Mouse (Mus musculus): ENCODE data around the gene Agpat3. TPM values are rescaled to one million over a fixed set of nuclear protein-coding genes. Genes with fewer than 3 reads are reported as not detected.

Gene Agpat3
- total RNA-seq, 1 experiment: 52.0 TPM

GRCm38 (mm10) chr10:78232301-78232980 lies 119.8 kb downstream of the Agpat3 start:
- Histone ChIP-seq H3K36me3 (ENCODE audit: control insufficient read depth, insufficient read depth, low read length, poor library complexity, severe bottlenecking) (peaks cover 10% of the 10 kb centered on the region; the same call in 1 of the 2 replicates), H3K27ac (ENCODE audit: insufficient read depth, low read depth, low read length, poor library complexity, severe bottlenecking) (no peak overlapping the region), H3K9ac (ENCODE audit: insufficient read depth, low read depth, low read length, poor library complexity, severe bottlenecking) (no peak overlapping the region), H3K4me3 (ENCODE audit: insufficient read depth in 1 of 2, low read depth in 1 of 2, low read length in 2 of 2, poor library complexity in 1 of 2, severe bottlenecking in 1 of 2) (no peak overlapping the region), H3K9me3 (ENCODE audit: control insufficient read depth, insufficient read depth, low read depth, low read length) (no peaks in the 10 kb centered on the region), H3K4me1 (ENCODE audit: control insufficient read depth in 2 of 2, insufficient read depth in 2 of 2, low read length in 2 of 2, poor library complexity in 1 of 2) (no peaks in the 10 kb centered on the region; a peak in 1 of 4 replicates)
- in situ Hi-C loops (cut with MboI; ENCODE audit: low sequenced_read_pairs in 2 of 2, unreplicated experiment in 2 of 2): no loop called here
- TF ChIP-seq ZC3H11A (IDR thresholded peaks at IDR 0.05; ENCODE audit: borderline replicate concordance, low read depth, low read length) (no peak), CHD2 (IDR thresholded peaks at IDR 0.05; ENCODE audit: low read depth, low read length) (no peak), ZNF384 (IDR thresholded peaks at IDR 0.05; ENCODE audit: low read depth, low read length) (no peak), MAFK (IDR thresholded peaks at IDR 0.05; ENCODE audit: insufficient read depth, low read depth, low read length) (no peak), HCFC1 (IDR thresholded peaks at IDR 0.05; ENCODE audit: borderline replicate concordance, insufficient read depth, low read length) (no peak)
- DNase-seq (ENCODE audit: low read depth, low spot score): no peak

- Histone ChIP-seq H3K9me3 (ENCODE audit: control insufficient read depth, insufficient read depth, low read depth, low read length) (no peaks in the 10 kb centered on the region), H3K36me3 (ENCODE audit: control insufficient read depth, insufficient read depth, low read length, poor library complexity, severe bottlenecking) (peaks cover 15% of the 10 kb centered on the region; the same call in 1 of the 2 replicates), H3K9ac (ENCODE audit: insufficient read depth, low read depth, low read length, poor library complexity, severe bottlenecking) (no peak overlapping the region), H3K4me3 (ENCODE audit: insufficient read depth in 1 of 2, low read depth in 1 of 2, low read length in 2 of 2, poor library complexity in 1 of 2, severe bottlenecking in 1 of 2) (no peak overlapping the region), H3K27ac (ENCODE audit: insufficient read depth, low read depth, low read length, poor library complexity, severe bottlenecking) (no peak overlapping the region), H3K4me1 (ENCODE audit: control insufficient read depth in 2 of 2, insufficient read depth in 2 of 2, low read length in 2 of 2, poor library complexity in 1 of 2) (no peaks in the 10 kb centered on the region; a peak in 1 of 4 replicates)
- TF ChIP-seq ZC3H11A (IDR thresholded peaks at IDR 0.05; ENCODE audit: borderline replicate concordance, low read depth, low read length) (no peak), MAFK (IDR thresholded peaks at IDR 0.05; ENCODE audit: insufficient read depth, low read depth, low read length) (no peak), CHD2 (IDR thresholded peaks at IDR 0.05; ENCODE audit: low read depth, low read length) (no peak), HCFC1 (IDR thresholded peaks at IDR 0.05; ENCODE audit: borderline replicate concordance, insufficient read depth, low read length) (no peak), ZNF384 (IDR thresholded peaks at IDR 0.05; ENCODE audit: low read depth, low read length) (no peak)
- no peak for DNase-seq (ENCODE audit: low read depth, low spot score)
- in situ Hi-C loops (cut with MboI; ENCODE audit: low sequenced_read_pairs in 2 of 2, unreplicated experiment in 2 of 2): no loop called here
Measured at GRCm38 (mm10) chr10:78228560-78228928, 123.7 kb downstream of the Agpat3 start.

- H3K4me1 ChIP-seq (ENCODE audit: control insufficient read depth in 2 of 2, insufficient read depth in 2 of 2, low read length in 2 of 2, poor library complexity in 1 of 2): no peaks in the 10 kb centered on the region; a peak in 1 of 4 replicates
- in situ Hi-C loops (cut with MboI; ENCODE audit: low sequenced_read_pairs in 2 of 2, unreplicated experiment in 2 of 2): no loop called here
- no peak for TF ChIP-seq ZNF384 (IDR thresholded peaks at IDR 0.05; ENCODE audit: low read depth, low read length)
- TF ChIP-seq ZC3H11A (IDR thresholded peaks at IDR 0.05; ENCODE audit: borderline replicate concordance, low read depth, low read length): no peak
- no peak for TF ChIP-seq CHD2 (IDR thresholded peaks at IDR 0.05; ENCODE audit: low read depth, low read length)
- no peak for TF ChIP-seq MAFK (IDR thresholded peaks at IDR 0.05; ENCODE audit: insufficient read depth, low read depth, low read length)
- TF ChIP-seq HCFC1 (IDR thresholded peaks at IDR 0.05; ENCODE audit: borderline replicate concordance, insufficient read depth, low read length): no peak
- H3K9me3 ChIP-seq (ENCODE audit: control insufficient read depth, insufficient read depth, low read depth, low read length): no peaks in the 10 kb centered on the region
- no peak for DNase-seq (ENCODE audit: low read depth, low spot score)
- no peak overlapping the region for H3K27ac ChIP-seq (ENCODE audit: insufficient read depth, low read depth, low read length, poor library complexity, severe bottlenecking)
- H3K36me3 ChIP-seq (ENCODE audit: control insufficient read depth, insufficient read depth, low read length, poor library complexity, severe bottlenecking): peaks cover 15% of the 10 kb centered on the region; the same call in 1 of the 2 replicates
- no peak overlapping the region for H3K9ac ChIP-seq (ENCODE audit: insufficient read depth, low read depth, low read length, poor library complexity, severe bottlenecking)
- no peak overlapping the region for H3K4me3 ChIP-seq (ENCODE audit: insufficient read depth in 1 of 2, low read depth in 1 of 2, low read length in 2 of 2, poor library complexity in 1 of 2, severe bottlenecking in 1 of 2)
Measured at GRCm38 (mm10) chr10:78227875-78228559, 124.3 kb downstream of the Agpat3 start.

- Histone ChIP-seq H3K9me3 (ENCODE audit: control insufficient read depth, insufficient read depth, low read depth, low read length) (no peaks in the 10 kb centered on the region), H3K9ac (ENCODE audit: insufficient read depth, low read depth, low read length, poor library complexity, severe bottlenecking) (no peak overlapping the region), H3K4me1 (ENCODE audit: control insufficient read depth in 2 of 2, insufficient read depth in 2 of 2, low read length in 2 of 2, poor library complexity in 1 of 2) (no peaks in the 10 kb centered on the region), H3K4me3 (ENCODE audit: insufficient read depth in 1 of 2, low read depth in 1 of 2, low read length in 2 of 2, poor library complexity in 1 of 2, severe bottlenecking in 1 of 2) (no peak overlapping the region), H3K27ac (ENCODE audit: insufficient read depth, low read depth, low read length, poor library complexity, severe bottlenecking) (no peak overlapping the region), H3K36me3 (ENCODE audit: control insufficient read depth, insufficient read depth, low read length, poor library complexity, severe bottlenecking) (peaks cover 20% of the 10 kb centered on the region; the same call in 1 of the 2 replicates)
- in situ Hi-C loops (cut with MboI; ENCODE audit: low sequenced_read_pairs in 2 of 2, unreplicated experiment in 2 of 2): no loop called here
- TF ChIP-seq ZC3H11A (IDR thresholded peaks at IDR 0.05; ENCODE audit: borderline replicate concordance, low read depth, low read length) (no peak), ZNF384 (IDR thresholded peaks at IDR 0.05; ENCODE audit: low read depth, low read length) (no peak), CHD2 (IDR thresholded peaks at IDR 0.05; ENCODE audit: low read depth, low read length) (no peak), MAFK (IDR thresholded peaks at IDR 0.05; ENCODE audit: insufficient read depth, low read depth, low read length) (no peak), HCFC1 (IDR thresholded peaks at IDR 0.05; ENCODE audit: borderline replicate concordance, insufficient read depth, low read length) (no peak)
- no peak for DNase-seq (ENCODE audit: low read depth, low spot score)
Measured at GRCm38 (mm10) chr10:78224136-78224535, 128.2 kb downstream of the Agpat3 start.
